Mouse (Mus musculus) gastrocnemius, adult 2 months (tissue): ENCODE measurements around the gene Chd3. TPM values are rescaled to one million over a fixed set of nuclear protein-coding genes. Genes with fewer than 3 reads are reported as not detected.

ENCODE experiments used
- DNase-seq: peaks from one replicate; pipeline ENCODE4 v3.0.0; 2022
- H3K27ac ChIP-seq: fragments of 200-600 bp; 2 replicates; pipeline ENCODE4 v1.8.1; 2022; ENCODE audit warnings: mild to moderate bottlenecking
- H3K4me3 ChIP-seq: fragments of 200-600 bp; 2 replicates; pipeline ENCODE4 v1.8.1; 2022; ENCODE audit warnings: mild to moderate bottlenecking, moderate library complexity
- CTCF ChIP-seq: fragments of 200-600 bp; IDR thresholded peaks from 2 replicates; pipeline ENCODE4 v1.8.1; 2022; ENCODE audit warnings: antibody characterized with exemption, mild to moderate bottlenecking, moderate library complexity
- intact Hi-C: fragments of 180-260 bp; cut with DNase I; formaldehyde crosslinking; loops from one replicate; pipeline ENCODE4 v1.15.1; 2025
- total RNA-seq, 2 experiments: library from RNA; stranded (reverse); gene quantifications; 2 replicates each; pipeline ENCODE4 v1.2.3; 2021

Chd3 gene
- total RNA-seq, 2 experiments from 2014 or later: 6.8 to 9.4 TPM

- TF ChIP-seq CTCF: no peak
- H3K27ac ChIP-seq: no peak overlapping the region
- intact Hi-C loops: no loop called here
- no peak for DNase-seq
- no peak overlapping the region for H3K4me3 ChIP-seq
These were observed 35.6 kb upstream of the Chd3 start for GRCm38 (mm10) chr11:69404595-69405396.

DNA sequence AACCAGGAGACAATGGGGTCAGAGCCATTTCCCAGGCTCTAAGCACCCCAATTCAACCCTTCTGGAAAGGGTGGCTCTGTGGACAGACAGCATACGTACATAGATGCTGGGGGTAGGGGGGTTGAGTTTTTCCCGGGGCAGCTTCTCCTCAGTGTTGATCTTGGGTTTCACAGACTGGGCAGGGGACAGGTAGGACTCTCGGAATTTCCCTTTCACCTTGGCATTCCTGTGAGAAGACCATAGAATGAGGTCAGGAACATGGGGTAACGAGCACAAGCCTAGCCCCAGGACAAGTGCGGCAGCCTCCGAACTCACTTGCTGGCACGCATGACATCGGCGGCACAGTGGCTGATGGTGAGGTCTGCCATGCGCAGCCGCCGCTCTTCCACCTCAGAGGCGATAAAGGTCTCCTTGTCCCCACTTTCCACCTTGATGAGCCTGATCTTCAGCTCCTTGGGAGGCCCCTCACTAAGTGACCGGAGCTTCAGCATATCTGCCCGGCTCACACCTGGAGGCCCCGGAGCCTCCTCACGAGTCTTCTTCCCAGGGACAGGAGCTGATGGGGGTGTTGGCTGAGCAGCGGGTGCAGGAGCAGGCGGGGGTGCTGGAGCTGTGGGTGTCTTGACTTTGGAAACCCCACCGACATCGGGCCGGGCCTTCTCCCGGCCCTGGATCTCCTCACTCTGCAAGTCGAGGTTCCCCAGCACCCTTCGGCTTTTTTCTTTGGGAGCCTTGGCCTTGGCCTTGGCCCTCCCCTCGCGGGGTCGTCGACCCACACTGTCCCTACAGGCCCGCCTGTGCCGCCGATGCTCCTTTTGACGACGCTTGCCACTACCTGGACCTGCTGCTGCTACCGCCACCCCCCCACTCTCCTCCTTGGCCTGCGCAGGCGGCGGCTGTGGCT, 34.7 kb upstream of the Chd3 start:
- no peak for DNase-seq
- intact Hi-C loops: no loop called here
- Histone ChIP-seq H3K27ac (no peak overlapping the region), H3K4me3 (no peak overlapping the region)
- no peak for TF ChIP-seq CTCF

DNA sequence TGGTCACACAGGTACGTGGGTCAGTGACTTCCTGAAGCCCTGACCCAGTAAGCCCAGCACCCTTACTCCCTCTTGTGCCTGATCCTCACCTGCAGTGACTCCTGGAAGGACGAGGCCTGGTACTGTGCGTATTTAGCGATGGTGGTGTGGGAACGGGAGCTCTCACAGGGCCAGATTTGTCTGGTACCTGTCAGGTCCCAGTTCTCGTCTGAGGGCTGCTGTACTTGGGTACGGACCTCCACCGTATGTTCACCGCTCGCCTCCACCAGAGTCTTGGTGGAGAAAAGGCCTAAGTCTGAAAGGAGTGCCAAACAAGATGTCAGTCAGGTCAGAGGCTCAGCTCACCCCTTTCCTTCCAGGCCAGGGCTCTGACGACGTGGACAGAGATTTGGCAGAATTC, 32.8 kb upstream of the Chd3 start:
- TF ChIP-seq CTCF: no peak
- H3K4me3 ChIP-seq: no peak overlapping the region
- intact Hi-C loops: loop anchor here (1.0 kb wide), 3 partner anchors 17 to 111 kb away; no protein-coding TSS in a partner anchor
- peak overlapping the region; percentile 61; the same call in 1 of the 2 replicates for H3K27ac ChIP-seq
- DNase-seq: no peak

DNA sequence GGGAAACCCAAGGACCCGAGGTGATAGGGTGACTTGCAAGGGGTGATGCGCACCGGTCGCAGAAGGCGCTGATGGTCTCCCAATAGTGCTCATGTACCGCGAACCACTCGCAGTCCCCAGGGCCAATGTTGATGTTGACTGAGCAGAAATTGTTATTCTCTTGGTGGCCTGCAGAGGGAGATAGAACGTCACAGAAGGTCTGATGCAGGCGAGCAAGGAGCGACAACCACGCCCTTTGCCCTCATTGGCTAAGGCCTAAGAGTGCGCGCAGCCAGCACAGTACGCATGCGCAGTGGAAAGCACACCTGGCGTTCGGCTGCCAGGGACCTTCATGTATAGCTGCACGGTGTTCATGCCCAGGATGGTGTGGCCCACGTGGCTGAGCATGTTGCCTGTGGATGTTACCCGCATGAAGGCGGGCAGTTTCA, 32.0 kb upstream of the Chd3 start:
- DNase-seq: peak; percentile 92
- Histone ChIP-seq H3K27ac (peak overlapping the region; percentile 61), H3K4me3 (peak overlapping the region; percentile 6; the same call in 1 of the 2 replicates)
- TF ChIP-seq CTCF: peak; percentile 90
- intact Hi-C loops: loop anchor here (1.0 kb wide), 3 partner anchors 18 to 112 kb away; no protein-coding TSS in a partner anchor

- peak; percentile 33 for DNase-seq
- Histone ChIP-seq H3K4me3 (peak overlapping the region; percentile 85), H3K27ac (peak overlapping the region; percentile 96)
- no peak for TF ChIP-seq CTCF
- intact Hi-C loops: no loop called here
These were observed 31.1 kb upstream of the Chd3 start for GRCm38 (mm10) chr11:69400083-69400850.

DNA sequence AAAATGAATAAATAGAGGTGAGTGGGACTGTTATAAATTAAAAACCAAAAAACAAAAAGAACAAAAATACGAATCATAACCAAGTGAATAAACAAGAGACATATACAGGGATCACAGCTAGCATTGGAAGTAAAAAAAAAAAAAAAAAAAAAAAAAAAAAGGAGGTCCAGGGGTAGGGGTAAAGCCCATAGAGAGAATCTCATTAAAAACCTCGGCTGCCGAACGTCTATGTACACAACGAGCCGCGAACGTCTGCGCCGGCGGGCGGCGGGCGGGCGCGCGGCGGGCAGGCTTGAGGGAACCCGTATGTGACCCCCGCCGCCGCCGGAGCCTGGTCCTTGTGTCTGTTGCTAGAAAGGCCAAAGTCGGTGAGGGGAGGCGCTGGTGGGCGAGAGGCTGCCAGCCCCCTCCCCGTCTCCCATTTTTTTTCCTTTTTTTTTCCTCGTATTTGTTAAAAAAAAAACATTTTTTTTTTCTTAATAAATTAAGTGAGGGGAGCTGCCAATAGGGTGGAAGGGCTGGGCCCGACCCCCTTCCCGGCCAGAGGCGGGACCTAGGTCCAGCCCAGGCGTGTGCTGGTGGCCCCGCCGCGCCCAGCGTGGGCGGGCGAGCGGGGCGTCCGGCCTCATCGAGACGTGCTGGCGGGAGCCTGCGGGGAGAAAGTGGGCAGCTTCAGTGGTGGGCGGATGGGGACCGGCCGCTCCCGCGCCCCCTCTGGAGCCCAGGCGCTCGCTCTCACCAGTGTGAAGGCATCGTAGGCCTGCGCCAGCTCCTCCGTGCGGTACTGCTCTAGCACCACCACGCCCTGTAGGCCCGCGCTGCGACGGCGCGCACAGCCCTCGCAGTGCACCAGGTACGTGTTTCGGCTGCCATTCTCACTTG, 30.2 kb upstream of the Chd3 start:
- intact Hi-C loops: no loop called here
- H3K27ac ChIP-seq: peak overlapping the region; percentile 96
- peak; percentile 49 for DNase-seq
- peak overlapping the region; percentile 85 for H3K4me3 ChIP-seq
- no peak; the same call in 1 of the 2 replicates for TF ChIP-seq CTCF

GRCm38 (mm10) chr11:69398486-69399200, 29.4 kb upstream of the Chd3 start:
- DNase-seq: peak; percentile 39
- peak overlapping the region; percentile 96 for H3K27ac ChIP-seq
- H3K4me3 ChIP-seq: peak overlapping the region; percentile 85
- TF ChIP-seq CTCF: no peak
- intact Hi-C loops: no loop called here

DNA sequence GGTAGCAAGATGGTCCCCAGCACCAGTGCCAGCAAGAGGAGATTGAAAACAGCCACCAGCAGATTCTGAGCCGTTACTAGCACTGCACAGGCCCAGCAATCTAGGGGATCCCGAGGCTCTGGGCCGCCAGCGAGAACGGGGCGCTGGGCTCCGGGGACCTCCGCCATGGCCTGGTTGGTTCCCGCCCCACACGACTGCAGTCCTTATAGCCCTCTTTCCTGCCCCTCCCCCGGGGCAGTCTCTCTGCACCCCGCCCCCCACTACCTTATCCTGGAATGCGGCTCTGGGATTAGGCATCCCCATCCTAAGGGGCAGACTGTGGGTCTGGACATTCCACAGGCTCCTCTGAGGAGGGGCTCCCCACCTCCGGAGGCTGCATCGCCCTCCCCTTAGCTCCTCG, 28.9 kb upstream of the Chd3 start, which contains the start of gene Tmem88:
Tmem88 (minus strand) TSS at position 176 of the 400 bp plus-strand sequence.
- H3K27ac ChIP-seq: peak within 1 kb of the TSS; percentile 96
- TF ChIP-seq CTCF: no peak
- H3K4me3 ChIP-seq: peak within 1 kb of the TSS; percentile 85
- peak; percentile 65 for DNase-seq
- intact Hi-C loops: no loop called here

- intact Hi-C loops: no loop called here
- peak overlapping the region; percentile 85 for H3K4me3 ChIP-seq
- TF ChIP-seq CTCF: no peak
These were observed 28.4 kb upstream of the Chd3 start for GRCm38 (mm10) chr11:69397581-69398057.

DNA sequence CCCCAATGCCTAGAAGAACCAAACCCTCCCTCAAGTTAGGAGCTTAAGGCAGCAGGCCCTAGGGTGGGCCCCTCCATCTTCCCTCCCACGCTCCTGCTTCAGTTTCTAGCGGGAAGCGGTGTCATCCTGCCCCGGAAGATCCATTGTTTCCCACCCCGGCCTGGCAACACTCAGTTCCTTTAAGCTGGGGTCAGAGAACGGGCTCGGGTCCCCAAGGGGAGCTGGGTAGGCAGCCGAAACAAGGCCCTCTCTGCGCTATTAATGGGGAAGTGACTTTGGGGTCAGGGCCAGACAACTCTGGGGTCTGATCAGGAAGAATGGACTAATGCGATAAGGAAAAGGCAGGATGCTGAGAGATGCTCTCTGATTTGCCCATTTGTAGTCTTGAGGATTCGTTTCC, 27.6 kb upstream of the Chd3 start:
- H3K27ac ChIP-seq: peak overlapping the region; percentile 96
- H3K4me3 ChIP-seq: peak overlapping the region; percentile 85
- TF ChIP-seq CTCF: no peak
- intact Hi-C loops: no loop called here
- DNase-seq: peak; percentile 64

More at GRCm38 (mm10) chr11:69397581-69398057, 28.4 kb upstream of the Chd3 start:
- DNase-seq: peak; percentile 36
- peak overlapping the region; percentile 96 for H3K27ac ChIP-seq
